8 mouse cellular contexts compared by ENCODE assay signal in genomic region chr19:45076586-45077510, GRCm38 (mm10). TPM values are rescaled to one million over a fixed set of nuclear protein-coding genes. Genes with fewer than 3 reads are reported as not detected.
DNase-seq lines count a peak whose midpoint lies in the region; ATAC-seq and TF ChIP-seq lines count a peak whose summit lies in the region.

No protein-coding gene starts in this region.

- H3K27ac ChIP-seq in CH12.LX (ENCODE audit: insufficient read depth, low read depth) = no peak overlapping the region
- H3K27ac ChIP-seq in embryonic facial prominence, embryonic 12.5 days = no peak overlapping the region
- peak overlapping the region; percentile 20; the same call in 1 of the 2 replicates for H3K27ac ChIP-seq in heart, embryonic 16.5 days (ENCODE audit: low read length)

- TF ChIP-seq RAD21 in CH12.LX (IDR thresholded peaks at IDR 0.05; ENCODE audit: low read depth, low read length) = no peak

- no peak for TF ChIP-seq EP300 in CH12.LX (IDR thresholded peaks at IDR 0.05; ENCODE audit: low read length)

- in situ Hi-C loops in CH12.LX (cut with MboI; ENCODE audit: low pct_ligation_motif_present, low pct_unique_long_range_greater_than_20kb, low sequenced_read_pairs) = no loop called here

- no peak for ATAC-seq in embryonic facial prominence, embryonic 12.5 days (ENCODE audit: insufficient number of reproducible peaks, insufficient read depth, low FRiP score, low TSS enrichment)
- no peak for ATAC-seq in heart, embryonic 16.5 days (replicated peaks; ENCODE audit: extremely low read depth, insufficient read depth, low FRiP score)

- WGBS in embryonic facial prominence, embryonic 12.5 days = under 1% methylated on average over 62 of the region's 62 CpGs
- WGBS in heart, embryonic 16.5 days = under 1% methylated on average over 62 of the region's 62 CpGs

- no peaks in the 10 kb centered on the region for H3K36me3 ChIP-seq in CH12.LX (replicated peaks in 1 of 2; ENCODE audit: control insufficient read depth in 1 of 2, insufficient read depth in 1 of 2, low read length in 1 of 2)
- H3K36me3 ChIP-seq in embryonic facial prominence, embryonic 12.5 days = no peaks in the 10 kb centered on the region
- H3K36me3 ChIP-seq in heart, embryonic 16.5 days (ENCODE audit: control insufficient read depth, insufficient read depth) = no peaks in the 10 kb centered on the region

- H3K9me3 ChIP-seq in CH12.LX (replicated peaks; ENCODE audit: low read length) = peaks cover 15% of the 10 kb centered on the region
- no peaks in the 10 kb centered on the region for H3K9me3 ChIP-seq in embryonic facial prominence, embryonic 12.5 days
- H3K9me3 ChIP-seq in heart, embryonic 16.5 days (replicated peaks; ENCODE audit: control insufficient read depth, low read length) = no peaks in the 10 kb centered on the region

- H3K4me1 ChIP-seq in CH12.LX (ENCODE audit: control insufficient read depth in 1 of 2, insufficient read depth in 2 of 2) = peaks cover 2 to 31% of the 10 kb centered on the region in 2 experiments; a peak in 2 of 4 replicates
- peaks cover 58% of the 10 kb centered on the region for H3K4me1 ChIP-seq in embryonic facial prominence, embryonic 12.5 days
- H3K4me1 ChIP-seq in heart, embryonic 16.5 days (ENCODE audit: control insufficient read depth, insufficient read depth, low read length) = peaks cover 39% of the 10 kb centered on the region

- TF ChIP-seq CTCF in CH12.LX (conservative IDR thresholded peaks at IDR 0.05 in 1 of 2, IDR thresholded peaks at IDR 0.05 in 1 of 2; ENCODE audit: low read depth in 2 of 2, low read length in 2 of 2) = peak in 1 of 2 experiments; percentile 59; a peak in 2 of 4 replicates

- no peaks in the 10 kb centered on the region for H3K79me2 ChIP-seq in CH12.LX (replicated peaks; ENCODE audit: control insufficient read depth, extremely low read depth, insufficient read depth, poor library complexity, severe bottlenecking)

- no peak for DNase-seq in CH12.LX (ENCODE audit: extremely low read depth)
- DNase-seq in adrenal gland, adult 8-10 months = peak; percentile 45
- DNase-seq in kidney, postnatal 25 days = peak; percentile 63 to 74
- DNase-seq in lung, postnatal 4 days = peak; percentile 79 to 81
- DNase-seq in spleen, adult 18-20 months = peak; percentile 25 to 65
- no peak for DNase-seq in adipocyte (ENCODE audit: low spot score)

- peak overlapping the region; percentile 42 for H3K4me2 ChIP-seq in CH12.LX (ENCODE audit: insufficient read depth, low read depth, poor library complexity, severe bottlenecking)
- peak overlapping the region; percentile 93 for H3K4me2 ChIP-seq in embryonic facial prominence, embryonic 12.5 days (replicated peaks)
- peak overlapping the region; percentile 92 for H3K4me2 ChIP-seq in heart, embryonic 16.5 days (ENCODE audit: low read depth, low read length)

- H3K9ac ChIP-seq in CH12.LX (ENCODE audit: insufficient read depth, low read depth) = no peak overlapping the region
- peak overlapping the region; percentile 45 for H3K9ac ChIP-seq in embryonic facial prominence, embryonic 12.5 days
- peak overlapping the region; percentile 59 for H3K9ac ChIP-seq in heart, embryonic 16.5 days (ENCODE audit: low read length)

- H3K4me3 ChIP-seq in CH12.LX (replicated peaks in 1 of 3; ENCODE audit: low read depth in 2 of 3, low read length in 2 of 3, poor library complexity in 1 of 3) = peak overlapping the region in 1 of 3 experiments; percentile 32
- H3K4me3 ChIP-seq in embryonic facial prominence, embryonic 12.5 days = peak overlapping the region; percentile 59
- H3K4me3 ChIP-seq in heart, embryonic 16.5 days (ENCODE audit: low read length) = peak overlapping the region; percentile 68

- TF ChIP-seq POLR2A in CH12.LX (IDR thresholded peaks at IDR 0.05; ENCODE audit: low read depth, low read length) = no peak

- dilution Hi-C loops in CH12.LX (cut with MboI; ENCODE audit: extremely low pct_ligation_motif_present, extremely low pct_unique_long_range_greater_than_20kb, low sequenced_read_pairs) = no loop called here

- H3K27me3 ChIP-seq in CH12.LX (replicated peaks) = peaks cover 50% of the 10 kb centered on the region
- peaks cover 60% of the 10 kb centered on the region for H3K27me3 ChIP-seq in embryonic facial prominence, embryonic 12.5 days
- peaks cover 38% of the 10 kb centered on the region for H3K27me3 ChIP-seq in heart, embryonic 16.5 days (ENCODE audit: control insufficient read depth, insufficient read depth, low read length)

TF ChIP-seq in CH12.LX, 34 proteins besides CTCF, POLR2A, EP300 and RAD21:
- TF ChIP-seq ZMIZ1 (IDR thresholded peaks at IDR 0.05; ENCODE audit: low read depth, low read length) (no peak), UBTF (IDR thresholded peaks at IDR 0.05; ENCODE audit: low read depth, low read length) (peak; percentile 64; the same call in 1 of the 2 replicates)

RNA-seq across cellular contexts. Expression of gene Kazald1, which starts 1.8 kb away (rescaled TPM):
- total RNA-seq in CH12.LX (2012; rRNA removed) = 0.63 and 1.2 TPM in 2 replicates
- total RNA-seq in CH12.LX (2014; rRNA removed) = 0.23 and 0.27 TPM in 2 replicates
- 0.31 and 0.44 TPM in 2 replicates for polyA plus RNA-seq in CH12.LX (2012; ENCODE audit: insufficient read length, low read depth)
- total RNA-seq in adrenal gland, adult 8-10 months (2022) = 10 to 100 TPM in 2 of 4 experiments, 1 to 10 TPM in 2; 6.2 to 13.8 (median 9.5) TPM
- polyA plus RNA-seq in embryonic facial prominence, embryonic 12.5 days (2016; fragmentation: Nextera tagmentation; extraction: Ambion mirVana) = 7.0 and 8.4 TPM in 2 replicates
- polyA plus RNA-seq in heart, embryonic 16.5 days (2015; fragmentation: Nextera tagmentation; extraction: Ambion mirVana) = 12.9 and 13.0 TPM in 2 replicates

RNA-seq across cellular contexts. Expression of gene Sfxn3, which starts 29.5 kb away (rescaled TPM):
- total RNA-seq in CH12.LX (2012; rRNA removed) (2.4 and 3.6 TPM in 2 replicates), CH12.LX (2014; rRNA removed) (0.95 and 1.4 TPM in 2 replicates)
- 3.1 and 4.2 TPM in 2 replicates for polyA plus RNA-seq in CH12.LX (2012; ENCODE audit: insufficient read length, low read depth)
- total RNA-seq in adrenal gland, adult 8-10 months (2022) = 10 to 100 TPM; 53.1 to 96.1 (median 73.9) TPM
- 24.3 and 25.1 TPM in 2 replicates for polyA plus RNA-seq in embryonic facial prominence, embryonic 12.5 days (2016; fragmentation: Nextera tagmentation; extraction: Ambion mirVana)
- 16.2 and 19.0 TPM in 2 replicates for polyA plus RNA-seq in heart, embryonic 16.5 days (2015; fragmentation: Nextera tagmentation; extraction: Ambion mirVana)

RNA-seq across cellular contexts. Expression of gene Pdzd7, which starts 31.3 kb away (rescaled TPM):
- total RNA-seq in CH12.LX (2012; rRNA removed) = 0.04 and 0.17 TPM in 2 replicates
- total RNA-seq in CH12.LX (2014; rRNA removed) = 0.12 and 0.20 TPM in 2 replicates
- 0.15 TPM in 1 of 2 replicates, not detected in the other for polyA plus RNA-seq in CH12.LX (2012; ENCODE audit: insufficient read length, low read depth)
- total RNA-seq in adrenal gland, adult 8-10 months (2022) = under 1 TPM; 0.12 to 1.00 (median 0.56) TPM
- polyA plus RNA-seq in embryonic facial prominence, embryonic 12.5 days (2016; fragmentation: Nextera tagmentation; extraction: Ambion mirVana) = 0.29 and 0.52 TPM in 2 replicates
- polyA plus RNA-seq in heart, embryonic 16.5 days (2015; fragmentation: Nextera tagmentation; extraction: Ambion mirVana) = 0.14 and 0.25 TPM in 2 replicates

Comparison
In these comparisons a context has a peak if more than half of its experiments do, and no peak if none do; other contexts are left out.
1. DNase-seq: peak in adrenal gland, adult 8-10 months (single experiment), kidney, postnatal 25 days (2 of 2), lung, postnatal 4 days (2 of 2) and spleen, adult 18-20 months (2 of 2); none in CH12.LX (single experiment) and adipocyte (single experiment).
2. H3K4me2 ChIP-seq: peak in every context shown above with its lines; median percentile 93 in embryonic facial prominence, embryonic 12.5 days; 92 in heart, embryonic 16.5 days; 42 in CH12.LX.